Mouse (Mus musculus) megakaryocyte, embryonic 14.5 days (primary cell): ENCODE results near the gene Tns4.

Experiments used
- FLI1 ChIP-seq: IDR thresholded peaks from 2 replicates; pipeline ENCODE4 v1.6.1; 2012; ENCODE audit warnings: low read length, inconsistent platforms, mixed read lengths
- GATA1 ChIP-seq: IDR thresholded peaks from 3 replicates; pipeline ENCODE4 v1.6.1; 2012; ENCODE audit warnings: mixed read lengths, low read length, inconsistent platforms, borderline replicate concordance

- TF ChIP-seq GATA1 (no peak), FLI1 (no peak)
Observed at GRCm38 (mm10) chr11:99041841-99042780, 47.0 kb downstream of the Tns4 start.
